Mouse (Mus musculus) adrenal gland, adult (tissue): ENCODE data around the gene Fsip1.

ENCODE experiments used
- DNase-seq, 2 experiments: peaks; one replicate each; pipeline ENCODE4 v3.0.0; 2022 to 2023; ENCODE audit warnings: low spot score in 1 of 2; ENCODE audit not compliant: inconsistent age in 2 of 2

Fsip1 gene

DNA sequence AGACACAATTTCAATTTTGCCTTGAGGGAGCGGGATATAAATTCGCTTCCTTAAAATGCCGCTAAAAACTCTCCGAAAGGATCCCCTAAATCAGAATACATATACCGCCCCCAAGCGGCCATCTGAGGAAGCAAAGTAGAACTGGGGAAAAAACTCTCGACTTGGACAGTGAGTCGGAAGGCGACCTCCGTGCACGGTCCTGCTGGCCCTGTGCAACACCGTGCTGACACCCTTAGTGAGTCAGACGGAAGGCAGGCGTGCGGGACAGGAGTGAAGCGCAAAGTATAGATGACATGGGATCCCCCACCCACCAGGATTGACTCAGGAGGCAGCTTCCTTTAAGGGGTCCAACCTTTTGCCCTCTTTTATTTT lies 145.7 kb downstream of the Fsip1 start:
- peak; percentile 82 to 96 for DNase-seq

DNA sequence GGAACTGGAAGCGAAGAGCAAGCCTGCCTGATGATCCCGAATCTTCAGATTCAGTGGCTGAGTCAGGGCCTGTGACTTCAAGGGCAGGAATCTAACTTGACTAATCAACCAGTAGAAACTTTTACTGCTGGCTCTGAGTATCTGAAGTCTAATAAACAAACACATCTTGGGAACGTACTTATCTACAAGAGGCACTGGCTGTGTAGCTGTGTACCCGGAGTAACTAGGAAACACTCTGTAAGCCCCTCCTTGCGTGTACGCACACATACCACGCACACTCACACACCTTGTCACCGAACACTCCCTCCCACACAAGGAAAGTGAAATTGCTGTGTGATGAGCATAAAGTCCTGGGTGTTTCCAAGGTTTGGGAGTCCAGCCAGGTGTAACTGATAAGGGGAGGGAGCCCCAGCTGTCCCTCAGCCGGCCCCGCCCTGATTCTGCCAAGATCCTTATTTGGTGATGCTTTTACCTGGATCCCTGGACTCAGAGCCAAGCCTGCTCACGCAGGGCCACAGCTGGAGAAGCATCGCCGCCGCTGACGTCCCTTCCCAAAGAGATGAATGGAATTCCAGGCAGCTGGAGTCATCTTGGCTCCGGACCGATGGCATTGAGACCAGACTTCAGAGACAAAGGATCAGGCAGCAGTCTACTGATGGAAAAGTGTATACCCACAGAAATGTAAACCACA lies 146.4 kb downstream of the Fsip1 start:
- peak; percentile 73 to 83 for DNase-seq

GRCm38 (mm10) chr2:118102169-118102568 lies 154.6 kb downstream of the Fsip1 start:
- no peak for DNase-seq

GRCm38 (mm10) chr2:118099104-118099503 lies 157.7 kb downstream of the Fsip1 start:
- no peak for DNase-seq

- DNase-seq = no peak
Observed at GRCm38 (mm10) chr2:118091226-118091625, 165.5 kb downstream of the Fsip1 start.

DNA sequence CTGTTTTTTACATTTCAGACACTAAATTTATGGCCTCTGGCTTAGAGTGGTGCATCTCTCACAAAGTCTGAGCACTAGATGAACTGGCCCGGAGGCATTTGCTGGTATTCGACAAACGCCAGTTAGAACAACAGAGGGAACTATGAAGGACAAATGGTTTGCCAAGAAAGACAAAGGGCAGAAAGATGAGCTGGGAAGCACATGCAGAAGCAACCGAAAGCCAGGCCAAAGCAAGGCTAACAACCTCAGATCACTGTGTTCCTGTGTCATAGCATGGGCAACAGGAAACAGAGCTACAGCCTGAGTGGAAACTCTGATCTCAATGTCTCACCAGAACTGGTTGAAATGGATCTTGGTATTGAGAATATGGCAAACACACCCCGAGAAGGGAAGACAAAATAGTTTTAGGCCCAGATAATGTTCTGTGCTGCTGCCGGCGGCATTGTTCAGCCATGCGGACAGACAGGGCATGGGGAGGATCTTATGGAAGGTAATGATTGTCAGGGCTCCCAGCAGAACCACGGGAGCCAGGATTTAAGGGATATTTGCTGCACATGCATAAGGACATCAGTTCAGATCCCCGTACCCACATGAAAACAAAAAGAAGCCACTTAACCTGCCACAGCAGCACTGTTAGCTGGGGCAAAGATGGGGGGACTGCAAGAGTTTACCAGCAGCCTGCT lies 169.6 kb downstream of the Fsip1 start:
- DNase-seq = no peak

DNA sequence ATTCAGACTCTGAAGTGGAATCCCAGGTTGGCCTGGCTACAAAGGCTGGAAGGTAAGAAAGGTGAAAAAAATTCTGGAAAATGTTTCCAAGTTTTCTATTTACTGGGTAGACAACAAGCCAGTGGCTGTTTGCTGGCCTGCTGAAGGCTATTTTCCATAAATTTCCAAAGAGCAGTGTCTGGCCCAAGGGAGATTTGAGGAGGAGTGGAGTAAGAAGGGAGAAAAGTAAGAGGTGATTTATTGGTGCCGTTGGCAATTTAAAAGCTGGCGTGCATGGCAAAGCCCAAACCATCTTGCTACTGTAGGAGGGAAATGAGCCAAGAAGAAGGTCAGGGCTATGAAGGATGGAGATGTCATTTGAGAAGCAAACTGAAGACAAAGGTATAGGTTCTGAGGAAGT lies 171.1 kb downstream of the Fsip1 start:
- DNase-seq = no peak

DNA sequence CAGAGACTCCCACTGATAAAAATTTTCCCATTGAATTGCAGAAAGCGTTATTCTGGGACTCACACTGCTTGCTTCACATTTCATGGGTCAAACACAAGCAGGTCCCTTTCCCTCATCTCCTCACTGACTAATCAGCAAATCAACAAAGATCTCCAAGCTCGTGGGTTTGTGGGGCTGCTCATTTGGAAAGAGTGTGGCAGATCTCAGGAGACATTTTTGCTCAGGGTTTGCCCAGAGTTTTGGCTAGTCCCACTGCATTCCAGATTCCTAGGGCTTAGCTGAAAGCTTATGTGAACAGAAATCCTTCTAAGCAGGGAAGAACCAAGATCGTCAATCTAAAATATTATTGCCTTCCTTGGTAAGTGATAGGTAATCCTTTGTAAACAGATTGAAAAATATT lies 172.1 kb downstream of the Fsip1 start:
- DNase-seq = peak in 1 of 2 experiments; percentile 21

GRCm38 (mm10) chr2:118083652-118084051 lies 173.1 kb downstream of the Fsip1 start:
- no peak for DNase-seq

- no peak for DNase-seq
Observed at GRCm38 (mm10) chr2:118081581-118081980, 175.2 kb downstream of the Fsip1 start.
